Mouse (Mus musculus): ENCODE results near the gene Rab20. TPM values are rescaled to one million over a fixed set of nuclear protein-coding genes. Genes with fewer than 3 reads are reported as not detected.

Rab20 gene
- polyA plus RNA-seq, 1 experiment, result not detected

DNA sequence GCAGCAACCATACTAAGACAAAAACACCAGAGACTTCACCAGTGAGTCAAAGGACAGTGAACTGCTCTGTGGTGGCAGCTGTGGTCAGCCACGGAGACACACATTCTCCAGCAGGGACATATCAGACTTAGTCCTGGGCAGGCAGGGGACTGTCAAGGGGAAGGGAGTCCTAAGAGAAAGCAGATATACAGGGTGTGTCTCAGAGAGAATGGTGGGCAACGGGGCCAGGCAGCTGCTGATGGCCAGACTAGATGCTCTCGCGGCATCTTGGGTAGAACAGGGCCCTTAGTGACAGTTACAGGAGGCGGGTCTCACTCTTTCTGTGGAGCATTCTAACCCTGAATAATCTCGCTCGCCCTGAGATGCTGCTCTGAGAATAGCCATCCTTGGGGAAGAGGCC, 34.3 kb downstream of the Rab20 start:
- no peak for TF ChIP-seq GATA1 (IDR thresholded peaks at IDR 0.05; ENCODE audit: low read length)

DNA sequence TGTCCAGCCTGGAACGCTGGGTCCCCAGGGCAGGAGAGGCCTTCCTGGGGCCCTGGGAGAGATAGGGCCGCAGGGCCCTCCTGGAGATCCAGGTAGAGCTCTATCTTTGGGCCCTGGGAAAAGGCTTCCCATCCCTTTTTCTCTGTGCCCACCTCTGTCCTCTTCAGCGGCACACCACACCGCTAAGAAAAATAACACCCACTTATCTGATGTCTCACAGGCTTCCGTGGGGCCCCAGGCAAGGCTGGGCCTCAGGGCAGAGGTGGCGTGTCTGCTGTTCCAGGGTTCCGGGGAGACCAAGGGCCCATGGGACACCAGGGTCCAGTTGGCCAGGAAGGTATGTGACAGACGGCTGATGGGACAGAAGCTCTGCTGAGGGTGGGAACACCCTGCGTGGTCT, 34.9 kb downstream of the Rab20 start:
- TF ChIP-seq GATA1 (IDR thresholded peaks at IDR 0.05; ENCODE audit: low read length), result no peak

DNA sequence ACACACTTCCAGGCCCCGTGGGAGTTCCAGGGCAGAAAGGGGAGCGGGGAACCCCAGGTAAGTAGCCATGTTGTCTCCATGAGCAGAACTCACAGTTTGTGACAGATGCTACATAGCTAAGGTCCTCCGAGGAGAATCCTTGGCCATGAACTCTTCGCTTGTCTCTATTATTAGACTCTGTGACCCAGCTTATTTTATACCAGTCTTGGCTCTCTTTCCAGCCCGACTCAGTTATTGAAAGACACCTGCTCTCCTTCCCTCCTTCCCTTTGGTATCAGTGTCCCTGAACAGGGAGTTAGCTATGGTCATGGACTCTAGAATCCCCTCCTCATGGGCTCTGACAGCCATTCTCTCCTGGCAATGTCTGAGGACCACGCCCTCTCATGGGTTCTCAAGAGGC, 37.2 kb downstream of the Rab20 start:
- TF ChIP-seq GATA1 (IDR thresholded peaks at IDR 0.05; ENCODE audit: low read length), result no peak

DNA sequence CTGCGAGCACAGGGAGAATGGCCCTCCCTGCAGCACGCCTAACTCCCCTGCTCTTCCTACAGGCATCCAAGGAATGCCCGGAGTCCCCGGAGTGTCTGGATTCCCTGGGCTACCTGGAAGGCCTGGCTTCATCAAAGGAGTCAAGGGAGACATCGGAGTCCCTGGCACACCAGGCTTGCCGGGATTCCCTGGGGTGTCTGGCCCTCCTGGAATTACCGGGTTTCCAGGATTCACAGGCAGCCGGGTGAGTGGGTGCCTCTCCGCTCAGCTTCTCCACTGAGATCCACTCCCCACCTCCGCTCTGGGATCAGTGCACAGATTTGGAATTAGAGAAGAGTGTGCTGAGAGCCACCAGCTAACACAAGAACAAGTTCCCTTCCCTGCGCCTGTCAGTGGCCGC, 40.6 kb downstream of the Rab20 start:
- no peak for TF ChIP-seq GATA1 (IDR thresholded peaks at IDR 0.05; ENCODE audit: low read length)

DNA sequence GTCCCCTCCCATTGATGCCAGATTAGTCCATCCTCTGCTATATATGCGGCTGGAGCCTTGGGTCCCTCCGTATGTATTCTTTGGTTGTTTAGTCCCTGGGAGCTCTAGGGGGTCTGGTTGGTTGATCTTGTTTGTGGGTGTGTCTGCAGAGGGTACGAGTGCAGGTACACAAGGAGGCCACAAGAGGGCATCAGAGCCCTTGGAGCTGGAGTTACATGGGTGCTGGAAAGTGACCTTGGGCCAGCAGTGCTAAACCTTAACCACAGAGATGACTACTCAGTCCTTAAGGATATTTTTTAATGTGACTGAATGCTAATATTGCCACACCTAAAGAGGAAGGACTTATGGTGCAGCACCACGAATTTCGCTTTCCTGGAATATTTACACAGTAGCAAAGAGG, 47.8 kb downstream of the Rab20 start:
- TF ChIP-seq GATA1 (IDR thresholded peaks at IDR 0.05; ENCODE audit: low read length), result no peak

DNA sequence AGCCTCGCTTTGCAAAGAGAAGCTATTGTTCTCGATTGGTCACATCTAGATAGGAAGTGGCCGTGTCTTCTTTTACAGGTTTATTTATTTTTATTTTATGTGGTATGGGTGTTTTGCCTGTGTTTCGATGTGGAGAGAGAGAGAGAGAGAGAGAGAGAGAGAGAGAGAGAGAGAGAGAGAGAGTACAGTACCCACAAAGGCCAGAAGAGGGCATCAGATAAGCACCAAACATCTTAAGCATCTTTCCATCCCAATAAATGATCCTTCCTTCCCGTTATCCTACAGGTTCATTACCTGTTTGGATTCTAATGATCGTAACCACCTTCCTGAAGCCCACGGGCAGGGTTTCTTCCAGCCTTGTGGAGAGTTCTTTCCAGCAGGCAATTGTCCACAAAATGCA, 55.4 kb downstream of the Rab20 start:
- TF ChIP-seq GATA1 (IDR thresholded peaks at IDR 0.05; ENCODE audit: low read length), result no peak

DNA sequence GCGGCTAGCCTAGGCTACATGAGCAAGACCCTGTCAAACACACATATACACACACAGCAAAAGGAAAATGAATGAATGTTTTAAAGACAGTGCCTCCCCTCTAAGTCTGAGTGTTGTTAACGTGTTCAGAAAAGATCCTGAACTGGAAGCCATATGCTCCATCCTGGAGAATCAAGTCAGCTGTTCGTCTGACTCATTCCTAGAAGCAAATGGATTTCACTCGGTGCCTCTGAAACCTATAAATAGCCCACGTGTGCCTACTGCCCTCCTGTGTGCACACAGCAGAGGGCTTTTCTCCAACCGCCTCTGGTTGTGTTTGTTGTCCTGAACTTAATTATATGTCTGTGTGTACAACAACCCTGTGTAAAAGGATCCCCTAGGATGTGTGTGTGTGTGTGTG, 56.5 kb downstream of the Rab20 start:
- TF ChIP-seq GATA1 (IDR thresholded peaks at IDR 0.05; ENCODE audit: low read length), result no peak

DNA sequence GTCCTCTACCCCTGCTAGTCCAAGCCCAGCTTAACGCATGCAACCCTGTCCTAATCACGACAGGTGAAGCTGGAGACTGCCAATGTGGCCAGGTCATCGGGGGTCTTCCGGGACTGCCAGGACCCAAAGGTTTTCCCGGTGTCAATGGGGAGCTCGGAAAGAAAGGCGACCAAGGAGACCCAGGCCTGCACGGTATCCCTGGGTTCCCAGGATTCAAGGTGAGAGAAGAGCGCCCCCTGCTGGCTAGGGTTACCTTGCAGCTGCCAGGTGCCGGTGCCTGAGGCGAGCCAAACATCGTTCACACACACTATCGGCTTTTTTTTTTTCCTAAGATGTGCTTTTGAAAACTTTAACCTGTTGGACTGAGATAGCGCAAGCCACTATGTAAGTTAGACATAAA, 57.4 kb downstream of the Rab20 start:
- TF ChIP-seq GATA1 (IDR thresholded peaks at IDR 0.05; ENCODE audit: low read length), result no peak

DNA sequence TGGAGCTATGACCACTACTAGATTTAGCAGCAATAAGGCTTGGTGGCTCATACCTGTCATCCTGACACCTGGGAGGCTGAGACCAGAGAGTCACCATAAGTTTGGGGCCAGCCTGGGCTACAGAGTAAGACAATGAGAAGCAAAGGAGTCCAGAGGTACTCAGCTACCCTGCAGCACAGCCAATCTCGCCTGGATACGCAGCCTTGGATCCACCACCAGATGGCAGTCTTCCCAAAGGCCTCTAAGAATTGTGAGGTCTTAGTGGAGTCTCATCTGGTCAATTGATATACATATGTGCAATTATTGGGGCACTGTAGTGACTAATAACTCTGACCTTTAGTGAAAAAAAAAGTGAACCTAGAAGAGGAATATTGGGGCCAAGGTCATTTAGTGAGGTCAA, 58.9 kb downstream of the Rab20 start:
- no peak for TF ChIP-seq GATA1 (IDR thresholded peaks at IDR 0.05; ENCODE audit: low read length)

DNA sequence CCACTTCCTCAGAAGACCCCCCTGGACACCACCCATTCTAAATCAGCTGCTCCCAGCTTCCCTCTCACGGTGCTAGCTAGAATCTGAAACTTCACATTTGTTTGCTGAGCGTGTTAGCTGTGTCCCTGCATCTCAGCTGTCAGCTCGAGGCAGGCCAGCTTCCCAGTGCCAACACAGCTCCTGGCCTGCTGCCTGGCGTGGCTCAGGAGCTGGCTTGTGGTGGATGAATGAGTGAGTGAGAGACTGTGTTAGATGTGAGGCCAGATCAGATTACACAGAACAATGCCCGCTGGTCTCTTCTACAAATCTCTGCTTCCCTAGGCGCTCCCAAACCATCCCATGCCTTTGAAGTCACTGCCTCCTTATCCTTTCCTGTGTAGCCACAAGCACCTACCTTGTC, 59.3 kb downstream of the Rab20 start:
- no peak for TF ChIP-seq GATA1 (IDR thresholded peaks at IDR 0.05; ENCODE audit: low read length)

DNA sequence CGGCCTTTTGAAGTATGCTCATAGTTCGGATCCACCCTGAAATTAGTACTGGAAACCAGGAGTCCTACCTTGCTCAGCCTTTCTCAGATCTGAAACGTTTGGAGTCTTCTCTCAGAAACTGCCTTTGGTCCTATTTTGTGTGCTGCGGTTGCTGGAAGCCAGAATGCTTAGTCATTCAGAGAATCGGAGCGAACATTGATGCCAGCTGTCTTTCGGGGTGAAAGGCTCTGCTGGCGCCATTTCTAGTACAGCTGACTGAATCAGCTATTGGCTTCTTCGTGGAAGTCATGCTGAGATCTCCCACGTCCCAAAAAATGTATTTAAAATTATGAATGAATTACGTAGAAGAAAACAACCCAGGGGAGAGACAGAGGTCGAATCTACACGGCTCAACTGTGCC, 60.7 kb downstream of the Rab20 start:
- no peak for TF ChIP-seq GATA1 (IDR thresholded peaks at IDR 0.05; ENCODE audit: low read length)

DNA sequence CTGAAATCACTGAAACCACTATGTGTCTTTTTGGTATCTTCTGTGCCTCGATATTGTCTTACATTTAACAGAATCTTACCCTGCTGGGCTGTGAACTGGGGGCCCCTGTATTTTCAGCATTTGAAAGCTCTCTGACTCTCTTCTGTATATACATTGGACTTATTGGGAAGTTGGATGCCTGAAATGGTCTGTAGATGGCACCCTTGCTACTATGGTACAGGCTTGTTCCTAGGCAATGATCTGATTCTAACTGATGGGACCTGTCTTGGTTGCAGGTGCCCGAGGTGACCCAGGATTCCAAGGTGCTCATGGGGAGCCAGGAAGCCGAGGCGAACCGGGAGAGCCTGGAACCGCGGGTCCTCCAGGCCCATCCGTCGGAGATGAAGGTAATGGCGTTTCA, 63.4 kb downstream of the Rab20 start:
- TF ChIP-seq GATA1 (IDR thresholded peaks at IDR 0.05; ENCODE audit: low read length), result no peak

DNA sequence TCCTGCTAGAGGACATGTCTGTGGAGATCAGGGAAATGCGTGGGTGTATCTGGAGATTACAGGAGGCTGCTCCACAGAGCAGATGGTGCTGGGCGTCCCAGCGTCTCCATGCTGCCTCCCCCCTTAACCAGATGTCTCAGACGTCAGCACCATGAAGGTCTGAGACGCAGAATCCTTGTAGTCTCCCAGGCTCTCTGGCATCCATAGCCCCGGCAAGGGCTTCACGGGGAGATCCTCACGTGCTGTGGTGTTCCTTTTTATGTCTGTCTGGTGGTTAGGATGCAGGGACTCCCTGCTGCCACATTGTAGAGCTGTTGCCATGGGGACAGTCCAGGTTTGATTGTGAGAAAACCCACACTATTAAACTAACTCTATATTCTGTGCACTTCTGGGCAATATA, 64.2 kb downstream of the Rab20 start:
- TF ChIP-seq GATA1 (IDR thresholded peaks at IDR 0.05; ENCODE audit: low read length), result no peak

DNA sequence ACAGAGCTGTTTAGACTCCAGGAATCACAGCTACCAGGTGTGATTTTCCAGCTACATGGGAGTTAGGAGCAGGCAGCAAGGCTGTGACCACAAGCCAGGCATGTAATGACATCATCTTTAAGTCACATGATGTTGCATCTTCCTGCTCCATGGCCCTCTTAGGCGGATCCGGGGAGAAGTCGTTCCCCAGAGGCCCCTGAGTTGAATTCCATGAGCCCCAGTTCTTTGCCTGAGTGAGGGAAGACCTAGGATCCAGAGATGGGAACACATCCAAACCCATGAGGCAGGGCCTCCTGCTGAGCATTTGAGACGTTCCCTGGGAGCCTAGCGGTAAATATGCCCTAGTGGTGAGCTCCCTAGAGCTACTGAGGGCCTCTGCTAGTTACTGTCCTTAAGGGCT, 66.1 kb downstream of the Rab20 start:
- no peak for TF ChIP-seq GATA1 (IDR thresholded peaks at IDR 0.05; ENCODE audit: low read length)

DNA sequence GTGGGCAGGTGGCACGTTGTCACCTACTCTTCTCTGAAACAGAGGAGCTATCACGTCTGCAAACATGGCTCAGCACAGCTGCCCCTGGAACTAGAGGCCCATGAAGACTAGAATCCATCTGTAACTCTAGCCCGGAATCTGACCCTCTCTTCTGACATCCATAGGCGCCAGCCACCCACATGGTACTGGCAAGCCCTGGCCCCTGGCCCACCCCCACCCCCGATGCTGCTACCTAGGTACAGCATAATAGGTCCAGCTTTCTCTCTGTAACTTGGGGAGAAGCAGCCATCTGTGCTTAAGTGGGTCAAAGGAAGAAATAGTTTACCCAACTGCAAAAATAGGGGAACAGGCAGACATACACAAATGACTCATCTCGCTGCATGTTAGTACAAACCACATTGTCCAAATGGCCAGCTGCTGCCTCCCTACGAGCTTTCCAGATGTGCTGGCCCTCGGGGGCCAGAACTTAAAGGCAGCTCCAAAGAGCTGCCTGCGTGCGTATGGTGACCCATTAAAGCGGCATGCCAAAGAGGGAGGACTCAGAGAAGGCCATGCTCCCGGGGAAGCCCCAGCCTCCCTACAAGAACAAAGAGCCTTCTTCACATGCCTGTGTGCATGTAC, 66.9 kb downstream of the Rab20 start:
- no peak for TF ChIP-seq GATA1 (IDR thresholded peaks at IDR 0.05; ENCODE audit: low read length)

DNA sequence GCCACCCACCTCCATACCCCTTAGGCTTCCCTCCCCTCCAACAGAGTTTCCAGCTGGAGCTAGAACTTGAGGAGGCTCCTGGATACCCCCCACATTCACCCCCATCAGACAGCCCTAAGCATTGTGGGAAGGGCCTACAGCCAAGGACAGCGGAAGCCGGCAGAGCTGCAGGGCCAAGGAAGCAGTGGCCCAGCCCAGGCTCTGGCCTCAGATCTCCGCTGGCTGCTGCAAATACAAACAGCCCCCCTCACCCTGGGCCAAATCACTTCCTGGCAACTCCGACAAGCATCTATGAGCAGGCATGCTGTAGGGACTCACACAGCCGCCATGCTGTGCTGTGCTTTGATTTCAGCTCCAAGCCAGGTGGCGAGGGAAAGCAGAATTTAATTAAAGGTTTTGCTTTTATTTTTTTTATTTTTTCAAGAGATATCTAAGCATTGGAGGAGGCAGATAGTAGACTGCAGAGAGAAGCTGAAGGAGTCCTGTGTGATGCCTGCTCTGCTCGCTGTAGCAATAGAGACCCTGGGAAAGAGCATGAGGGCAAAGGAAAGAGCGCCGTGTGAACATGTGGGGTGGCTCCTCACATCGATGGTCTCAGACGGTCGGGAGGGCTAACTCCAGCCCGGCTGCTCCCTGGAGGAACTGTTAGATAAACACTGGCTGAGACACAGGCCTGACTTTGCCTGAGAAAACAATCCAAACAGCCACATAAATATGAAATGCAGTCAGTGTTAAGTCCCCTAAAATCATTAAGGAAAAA, 72.6 kb downstream of the Rab20 start:
- TF ChIP-seq GATA1 (IDR thresholded peaks at IDR 0.05; ENCODE audit: low read length), result no peak

DNA sequence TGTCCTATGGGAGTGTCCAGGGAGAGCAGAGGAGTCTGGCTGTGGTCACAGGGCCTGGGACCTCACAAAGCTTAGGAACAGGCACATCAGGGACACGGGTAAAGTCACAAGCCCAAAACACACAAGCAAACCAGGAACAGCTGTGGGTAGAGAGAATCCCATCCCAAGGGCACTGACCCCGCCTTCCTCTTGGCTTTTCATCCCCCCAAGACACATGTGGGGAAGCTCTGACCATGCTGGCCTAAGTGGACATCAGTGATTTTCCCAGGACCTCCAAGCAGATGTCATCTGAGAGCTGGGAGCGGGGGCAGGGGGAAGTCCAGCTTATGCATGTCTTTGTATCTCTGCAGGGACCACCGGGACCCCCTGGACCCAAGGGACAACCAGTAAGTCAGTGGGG, 73.9 kb downstream of the Rab20 start:
- TF ChIP-seq GATA1 (IDR thresholded peaks at IDR 0.05; ENCODE audit: low read length), result no peak

All from G1E-ER4 (cell line).